Mouse (Mus musculus) kidney, postnatal 0 days (tissue): ENCODE measurements around the gene Dnah2. TPM values are rescaled to one million over a fixed set of nuclear protein-coding genes. Genes with fewer than 3 reads are reported as not detected.

ENCODE experiments used
- ATAC-seq: fragments of 200-750 bp; cut with Nextera tagmentation; replicated peaks from 2 replicates; pipeline ENCODE4 v1.8.0; 2017; ENCODE audit warnings: low read depth, moderate number of reproducible peaks, moderate TSS enrichment, moderate library complexity; ENCODE audit not compliant: low FRiP score
- DNase-seq: peaks from one replicate; pipeline ENCODE4 v3.0.0-alpha.2; 2016; ENCODE audit warnings: low spot score
- H3K27ac ChIP-seq: fragments of 300-500 bp; sonication (generic); 2 replicates; pipeline ENCODE4 v1.5.1; 2014; ENCODE audit warnings: mild to moderate bottlenecking
- H3K27me3 ChIP-seq: fragments of 300-500 bp; sonication (generic); 2 replicates; pipeline ENCODE4 v1.6.1; 2014; ENCODE audit warnings: low read length, mixed read lengths; ENCODE audit not compliant: insufficient read depth
- H3K36me3 ChIP-seq: fragments of 300-500 bp; sonication (generic); 2 replicates; pipeline ENCODE4 v1.6.1; 2014; ENCODE audit warnings: low read length, mixed read lengths; ENCODE audit not compliant: insufficient read depth
- H3K4me1 ChIP-seq: fragments of 300-500 bp; sonication (generic); replicated peaks from 2 replicates; pipeline ENCODE4 v1.6.1; 2014; ENCODE audit warnings: antibody characterized with exemption, low read length, mixed read lengths; ENCODE audit not compliant: insufficient read depth
- H3K4me2 ChIP-seq: fragments of 300-500 bp; sonication (generic); 2 replicates; pipeline ENCODE4 v1.6.1; 2014; ENCODE audit warnings: mild to moderate bottlenecking, low read length, moderate library complexity, mixed read lengths
- H3K4me3 ChIP-seq: fragments of 300-500 bp; sonication (generic); replicated peaks from 2 replicates; pipeline ENCODE4 v1.5.1; 2014; ENCODE audit warnings: low read depth, low read length
- H3K9ac ChIP-seq: fragments of 300-500 bp; sonication (generic); 2 replicates; pipeline ENCODE4 v1.6.1; 2014; ENCODE audit warnings: low read depth, low read length
- H3K9me3 ChIP-seq: fragments of 300-500 bp; sonication (generic); replicated peaks from 2 replicates; pipeline ENCODE4 v1.6.1; 2016; ENCODE audit warnings: low read length, inconsistent platforms, mixed read lengths
- CTCF ChIP-seq: IDR thresholded peaks from 2 replicates; pipeline ENCODE4 v1.5.1; 2016; ENCODE audit warnings: antibody characterized with exemption, low read depth, mild to moderate bottlenecking, moderate library complexity
- WGBS: fragments of 180-500 bp; shearing (Covaris S2); extraction: QIAGEN DNeasy Blood & Tissue Kit; methylation state at CpG from one replicate; pipeline ENCODE4 v1.1.7; 2014; 5-methylcytosine and 5-hydroxymethylcytosine counted together
- polyA plus RNA-seq: library from polyadenylated mRNA; unstranded; fragments of >200 nt; fragmentation: Nextera tagmentation; extraction: Ambion mirVana; gene quantifications from 2 replicates; pipeline ENCODE4 v1.2.1, GENCODE M21; 2015

Gene Dnah2
- polyA plus RNA-seq, result 0.32 and 0.52 TPM in 2 replicates

DNA sequence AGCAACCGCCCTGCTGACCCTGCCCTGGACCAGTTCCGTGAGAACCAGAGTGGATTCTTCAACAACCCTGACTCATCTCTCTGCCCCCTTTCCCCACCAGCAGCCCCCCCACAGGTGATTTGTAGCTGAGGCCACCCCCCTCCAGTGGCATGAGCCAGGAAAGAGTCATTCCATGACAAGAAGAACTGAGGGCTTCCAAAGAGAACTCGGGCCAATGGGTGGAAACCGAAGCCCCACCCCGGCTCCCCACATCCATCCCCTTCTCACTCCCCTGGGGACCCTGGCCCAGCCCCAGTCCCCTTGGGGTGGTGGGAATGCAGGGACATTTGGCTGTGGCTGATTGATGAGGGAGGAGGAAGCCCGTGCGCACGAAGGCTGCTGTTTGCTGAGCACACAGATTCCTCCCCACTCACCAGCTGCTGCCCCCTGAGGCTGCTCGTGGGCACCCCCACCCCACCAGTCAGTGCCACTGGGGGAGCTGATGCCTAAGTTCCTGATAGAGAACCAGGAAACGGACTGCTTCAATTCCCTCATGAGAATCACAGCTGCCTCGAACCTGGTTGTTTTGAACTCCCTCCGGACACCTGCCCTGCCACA lies at the start of gene Dnah2:
TSS of gene Dnah2 (minus strand) at position 51 of the 597 bp plus-strand sequence.
- no peak for ATAC-seq
- 45% methylated on average over 12 of the region's 12 CpGs for WGBS

DNA sequence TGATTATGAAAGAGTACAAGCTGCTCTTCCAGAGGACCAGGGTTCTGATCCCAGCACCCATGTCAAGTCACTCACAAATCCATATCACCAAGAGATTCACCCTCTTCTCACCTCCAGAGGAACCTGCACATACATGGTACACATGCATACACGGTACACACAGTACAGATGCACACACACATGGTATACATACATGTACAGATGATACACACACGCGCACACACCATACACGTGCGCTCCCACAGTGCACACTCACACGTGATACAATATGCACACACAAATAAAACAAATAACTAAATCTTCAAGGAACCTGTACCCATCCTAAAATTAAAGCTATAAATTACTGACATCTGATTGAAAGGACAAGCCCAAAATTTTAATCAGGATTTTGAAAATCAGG lies 45.9 kb upstream of the Dnah2 start:
- ATAC-seq (no peak), DNase-seq (no peak)
- Histone ChIP-seq H3K4me2 (no peak overlapping the region), H3K4me3 (no peak overlapping the region), H3K27ac (no peak overlapping the region), H3K4me1 (peaks cover 7% of the 10 kb centered on the region), H3K27me3 (no peaks in the 10 kb centered on the region), H3K36me3 (peaks cover 17% of the 10 kb centered on the region; the same call in 1 of the 2 replicates), H3K9ac (no peak overlapping the region), H3K9me3 (no peaks in the 10 kb centered on the region)
- WGBS, result 94% methylated on average over 6 of the region's 6 CpGs
- TF ChIP-seq CTCF, result no peak

More for the DNA sequence above, at the start of gene Dnah2:
- Histone ChIP-seq H3K4me1 (peaks cover 10% of the 10 kb centered on the region; the same call in 1 of the 2 replicates), H3K9me3 (no peaks in the 10 kb centered on the region), H3K27ac (no peak within 1 kb of the TSS), H3K9ac (no peak within 1 kb of the TSS), H3K4me3 (no peak within 1 kb of the TSS), H3K4me2 (no peak within 1 kb of the TSS), H3K36me3 (no peaks in the 10 kb centered on the region), H3K27me3 (no peaks in the 10 kb centered on the region)
- no peak for TF ChIP-seq CTCF
- DNase-seq, result no peak

- H3K27me3 ChIP-seq, result no peaks in the 10 kb centered on the region
- WGBS, result 88% methylated on average over 4 of the region's 4 CpGs
- peaks cover 38% of the 10 kb centered on the region for H3K36me3 ChIP-seq
- ATAC-seq (no peak), DNase-seq (no peak)
- H3K4me3 ChIP-seq, result no peak overlapping the region
- TF ChIP-seq CTCF, result no peak
- H3K9ac ChIP-seq, result no peak overlapping the region
- no peak overlapping the region for H3K27ac ChIP-seq
- H3K9me3 ChIP-seq, result no peaks in the 10 kb centered on the region
- no peak overlapping the region for H3K4me2 ChIP-seq
- no peaks in the 10 kb centered on the region for H3K4me1 ChIP-seq
Observed at GRCm38 (mm10) chr11:69592799-69593198, 43.9 kb upstream of the Dnah2 start.

DNA sequence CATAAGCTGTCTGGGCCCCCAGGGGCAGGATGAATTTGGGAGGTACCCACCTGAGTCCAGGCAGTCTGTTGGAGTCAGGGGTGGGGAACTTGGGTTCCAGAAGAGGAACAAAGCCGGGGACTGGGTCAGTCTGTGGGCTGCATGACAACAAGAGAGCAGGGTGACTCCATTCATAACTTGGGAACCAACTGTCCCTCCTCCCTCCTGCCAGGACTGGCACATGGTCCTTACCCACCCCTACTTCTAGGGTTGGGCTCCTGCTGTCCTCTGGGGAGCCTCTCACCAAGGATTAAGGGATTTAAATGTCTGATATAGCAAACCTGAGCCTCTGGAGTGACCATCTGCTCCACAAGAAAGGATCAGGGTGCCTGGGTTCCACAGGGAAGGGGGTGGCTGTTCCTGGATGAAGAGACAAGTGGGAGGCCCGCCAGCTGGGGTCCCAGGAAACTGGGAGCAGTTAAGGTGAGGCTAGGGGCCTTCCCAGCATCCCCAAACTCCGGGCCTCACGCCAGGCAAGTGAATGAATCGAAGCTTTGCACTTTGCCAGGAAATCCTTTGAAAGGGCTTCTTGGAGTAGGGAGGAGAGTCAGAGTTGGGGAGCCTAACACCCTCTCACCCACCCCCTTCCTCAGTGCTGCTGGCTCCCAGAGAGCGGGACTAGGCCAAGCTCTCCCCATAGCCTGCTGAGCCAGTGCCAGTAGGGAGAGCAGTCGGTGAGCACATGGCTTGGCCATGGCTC lies 43.2 kb upstream of the Dnah2 start:
- ATAC-seq, result no peak
- no peak for TF ChIP-seq CTCF
- Histone ChIP-seq H3K27me3 (no peaks in the 10 kb centered on the region), H3K36me3 (peaks cover 45% of the 10 kb centered on the region), H3K27ac (no peak overlapping the region), H3K4me1 (no peaks in the 10 kb centered on the region), H3K4me3 (no peak overlapping the region), H3K9me3 (no peaks in the 10 kb centered on the region), H3K4me2 (no peak overlapping the region), H3K9ac (no peak overlapping the region)
- WGBS, result 82% methylated on average over 7 of the region's 7 CpGs
- no peak for DNase-seq

DNA sequence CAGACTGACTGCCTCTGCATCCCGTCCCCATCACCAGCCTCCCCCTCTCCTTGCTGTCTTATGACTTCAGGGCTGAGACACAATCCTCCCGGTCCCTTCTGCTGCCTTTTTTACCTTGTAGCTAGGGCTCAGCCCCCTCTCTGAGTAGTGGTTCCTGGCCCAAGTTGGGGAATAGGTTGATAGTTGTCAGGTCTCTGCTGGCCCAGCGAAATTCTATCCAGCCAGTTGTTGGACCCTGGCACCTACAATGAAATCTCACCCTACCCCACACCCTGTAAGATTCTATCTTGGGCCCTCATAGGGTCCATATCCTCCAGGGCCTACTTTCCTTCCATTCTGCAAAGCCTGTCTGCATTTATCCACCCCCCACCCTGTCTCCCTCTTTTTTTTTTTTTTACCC lies 42.5 kb upstream of the Dnah2 start:
- no peak overlapping the region for H3K9ac ChIP-seq
- peaks cover 45% of the 10 kb centered on the region for H3K36me3 ChIP-seq
- no peaks in the 10 kb centered on the region for H3K9me3 ChIP-seq
- H3K4me2 ChIP-seq, result no peak overlapping the region
- ATAC-seq (no peak), DNase-seq (no peak)
- TF ChIP-seq CTCF, result no peak
- no peak overlapping the region for H3K4me3 ChIP-seq
- no peaks in the 10 kb centered on the region for H3K27me3 ChIP-seq
- 80% methylated on average over 3 of the region's 3 CpGs for WGBS
- H3K27ac ChIP-seq, result no peak overlapping the region
- H3K4me1 ChIP-seq, result no peaks in the 10 kb centered on the region

DNA sequence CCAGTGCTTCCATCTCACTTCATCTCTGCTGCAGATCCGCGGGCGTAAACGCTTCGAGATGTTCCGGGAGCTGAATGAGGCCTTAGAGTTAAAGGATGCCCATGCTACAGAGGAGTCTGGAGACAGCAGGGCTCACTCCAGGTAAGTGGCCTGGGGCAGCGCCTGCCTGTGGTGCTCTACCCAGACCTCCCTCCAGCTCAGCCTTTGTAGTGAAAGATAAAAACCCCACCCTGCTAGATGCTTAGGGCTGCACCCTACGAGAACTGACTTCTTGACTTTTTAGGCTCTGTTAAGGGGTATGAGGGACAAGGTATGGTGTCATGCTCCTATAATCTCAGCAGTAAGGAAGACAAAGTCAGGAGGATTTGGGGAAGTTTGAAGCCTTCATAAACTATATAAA lies 41.7 kb upstream of the Dnah2 start:
- DNase-seq (no peak), ATAC-seq (no peak)
- H3K27me3 ChIP-seq, result no peaks in the 10 kb centered on the region
- no peak overlapping the region for H3K9ac ChIP-seq
- H3K27ac ChIP-seq, result no peak overlapping the region
- TF ChIP-seq CTCF, result no peak
- H3K36me3 ChIP-seq, result peaks cover 45% of the 10 kb centered on the region
- no peak overlapping the region for H3K4me3 ChIP-seq
- 93% methylated on average over 8 of the region's 8 CpGs for WGBS
- H3K4me2 ChIP-seq, result no peak overlapping the region
- H3K9me3 ChIP-seq, result no peaks in the 10 kb centered on the region
- H3K4me1 ChIP-seq, result no peaks in the 10 kb centered on the region
